Mouse (Mus musculus): Measurements from ENCODE around the gene Polm. TPM values are rescaled to one million over a fixed set of nuclear protein-coding genes. Genes with fewer than 3 reads are reported as not detected.

The Polm gene
- total and polyA plus RNA-seq, 2 experiments from 2014 or later, result 6.0 to 9.7 TPM

- WGBS, result 97% methylated on average over 2 of the region's 2 CpGs
- H3K9me3 ChIP-seq (ENCODE audit: low read length), result no peaks in the 10 kb centered on the region
- no peak overlapping the region for H3K4me3 ChIP-seq (ENCODE audit: low read depth, low read length)
- no peak for DNase-seq
- ATAC-seq, result no peak
- no peak for TF ChIP-seq CTCF (IDR thresholded peaks at IDR 0.05; ENCODE audit: low read depth)
- peaks cover 6% of the 10 kb centered on the region for H3K27me3 ChIP-seq (ENCODE audit: insufficient read depth, low read length)
- H3K4me1 ChIP-seq (ENCODE audit: insufficient read depth), result no peaks in the 10 kb centered on the region
- H3K27ac ChIP-seq (ENCODE audit: low read depth, low read length), result no peak overlapping the region
- H3K4me2 ChIP-seq (ENCODE audit: low read depth), result no peak overlapping the region
- no peak overlapping the region for H3K9ac ChIP-seq
- peaks cover 27% of the 10 kb centered on the region for H3K36me3 ChIP-seq (ENCODE audit: insufficient read depth)
Observed at GRCm38 (mm10) chr11:5867196-5867595, 29.4 kb upstream of the Polm start.

- ATAC-seq, result no peak
- no peak for DNase-seq
- no peak overlapping the region for H3K27ac ChIP-seq (ENCODE audit: low read depth, low read length)
- H3K4me2 ChIP-seq (ENCODE audit: low read depth), result peak overlapping the region; percentile 50
- peaks cover 12% of the 10 kb centered on the region for H3K27me3 ChIP-seq (ENCODE audit: insufficient read depth, low read length)
- WGBS, result 36% methylated on average over 15 of the region's 15 CpGs
- no peaks in the 10 kb centered on the region for H3K4me1 ChIP-seq (ENCODE audit: insufficient read depth)
- H3K9ac ChIP-seq, result no peak overlapping the region
- peak overlapping the region; percentile 30; the same call in 1 of the 2 replicates for H3K4me3 ChIP-seq (ENCODE audit: low read depth, low read length)
- H3K9me3 ChIP-seq (ENCODE audit: low read length), result no peaks in the 10 kb centered on the region
- H3K36me3 ChIP-seq (ENCODE audit: insufficient read depth), result no peaks in the 10 kb centered on the region
- no peak for TF ChIP-seq CTCF (IDR thresholded peaks at IDR 0.05; ENCODE audit: low read depth)
Observed at GRCm38 (mm10) chr11:5862394-5863105, 24.7 kb upstream of the Polm start.

GRCm38 (mm10) chr11:5861678-5862393 is 24.0 kb upstream of the Polm start, which contains the start of gene Aebp1:
Aebp1 (plus strand) TSS chr11:5861947.
- H3K9ac ChIP-seq, result 0 out of 2 replicates have a peak within 1 kb of the TSS, but pooled peaks have one; percentile 6
- DNase-seq (no peak), ATAC-seq (peak; percentile 67)
- peak within 1 kb of the TSS; percentile 30 for H3K4me3 ChIP-seq (ENCODE audit: low read depth, low read length)
- H3K4me2 ChIP-seq (ENCODE audit: low read depth), result peak within 1 kb of the TSS; percentile 50
- no peak within 1 kb of the TSS for H3K27ac ChIP-seq (ENCODE audit: low read depth, low read length)
- no peaks in the 10 kb centered on the region for H3K4me1 ChIP-seq (ENCODE audit: insufficient read depth)
- peaks cover 12% of the 10 kb centered on the region for H3K27me3 ChIP-seq (ENCODE audit: insufficient read depth, low read length)
- no peaks in the 10 kb centered on the region for H3K36me3 ChIP-seq (ENCODE audit: insufficient read depth)
- 2% methylated on average over 58 of the region's 59 CpGs for WGBS
- no peaks in the 10 kb centered on the region for H3K9me3 ChIP-seq (ENCODE audit: low read length)
- no peak for TF ChIP-seq CTCF (IDR thresholded peaks at IDR 0.05; ENCODE audit: low read depth)

- Histone ChIP-seq H3K36me3 (ENCODE audit: insufficient read depth) (no peaks in the 10 kb centered on the region), H3K4me2 (ENCODE audit: low read depth) (no peak overlapping the region), H3K9ac (no peak overlapping the region), H3K4me1 (ENCODE audit: insufficient read depth) (no peaks in the 10 kb centered on the region), H3K27ac (ENCODE audit: low read depth, low read length) (no peak overlapping the region), H3K27me3 (ENCODE audit: insufficient read depth, low read length) (peaks cover 12% of the 10 kb centered on the region), H3K4me3 (ENCODE audit: low read depth, low read length) (no peak overlapping the region), H3K9me3 (ENCODE audit: low read length) (no peaks in the 10 kb centered on the region)
- ATAC-seq (no peak), DNase-seq (no peak)
- no peak for TF ChIP-seq CTCF (IDR thresholded peaks at IDR 0.05; ENCODE audit: low read depth)
- WGBS, result 61% methylated on average over 6 of the region's 6 CpGs
Observed at GRCm38 (mm10) chr11:5860639-5861038, 22.8 kb upstream of the Polm start.

GRCm38 (mm10) chr11:5859883-5860550 is 22.2 kb upstream of the Polm start:
- H3K27ac ChIP-seq (ENCODE audit: low read depth, low read length), result no peak overlapping the region
- H3K9me3 ChIP-seq (ENCODE audit: low read length), result no peaks in the 10 kb centered on the region
- H3K4me2 ChIP-seq (ENCODE audit: low read depth), result no peak overlapping the region
- DNase-seq (no peak), ATAC-seq (no peak)
- H3K36me3 ChIP-seq (ENCODE audit: insufficient read depth), result no peaks in the 10 kb centered on the region
- 87% methylated on average over 13 of the region's 13 CpGs for WGBS
- no peak overlapping the region for H3K4me3 ChIP-seq (ENCODE audit: low read depth, low read length)
- no peaks in the 10 kb centered on the region for H3K4me1 ChIP-seq (ENCODE audit: insufficient read depth)
- H3K27me3 ChIP-seq (ENCODE audit: insufficient read depth, low read length), result peaks cover 12% of the 10 kb centered on the region
- no peak for TF ChIP-seq CTCF (IDR thresholded peaks at IDR 0.05; ENCODE audit: low read depth)
- H3K9ac ChIP-seq, result no peak overlapping the region

- Histone ChIP-seq H3K27ac (ENCODE audit: low read depth, low read length) (no peak overlapping the region), H3K4me2 (ENCODE audit: low read depth) (no peak overlapping the region), H3K4me1 (ENCODE audit: insufficient read depth) (no peaks in the 10 kb centered on the region), H3K9ac (no peak overlapping the region), H3K4me3 (ENCODE audit: low read depth, low read length) (no peak overlapping the region), H3K36me3 (ENCODE audit: insufficient read depth) (no peaks in the 10 kb centered on the region), H3K27me3 (ENCODE audit: insufficient read depth, low read length) (peaks cover 12% of the 10 kb centered on the region), H3K9me3 (ENCODE audit: low read length) (no peaks in the 10 kb centered on the region)
- DNase-seq, result no peak
- ATAC-seq, result no peak
- WGBS, result 81% methylated on average over 1 of the region's 1 CpGs
- peak; percentile 20 for TF ChIP-seq CTCF (IDR thresholded peaks at IDR 0.05; ENCODE audit: low read depth)
Observed at GRCm38 (mm10) chr11:5858723-5859122, 20.9 kb upstream of the Polm start.
